Mouse (Mus musculus): Measurements from ENCODE around the gene Spaca3. TPM values are rescaled to one million over a fixed set of nuclear protein-coding genes. Genes with fewer than 3 reads are reported as not detected.

Spaca3 gene
- polyA plus RNA-seq, 2 experiments, result not detected

GRCm38 (mm10) chr11:80848131-80848530 is 10.0 kb upstream of the Spaca3 start:
- H3K27me3 ChIP-seq (ENCODE audit: control insufficient read depth, insufficient read depth, low read length), result no peaks in the 10 kb centered on the region
- no peak for TF ChIP-seq POLR2A (IDR thresholded peaks at IDR 0.05; ENCODE audit: borderline replicate concordance, extremely low read depth, insufficient read depth, insufficient read length)
- H3K4me3 ChIP-seq (replicated peaks; ENCODE audit: low read length), result no peak overlapping the region
- no peak for DNase-seq (ENCODE audit: low spot score)
- H3K27ac ChIP-seq (replicated peaks; ENCODE audit: low read depth, low read length), result no peak overlapping the region
- no peak overlapping the region for H3K4me2 ChIP-seq (replicated peaks; ENCODE audit: low read depth, low read length, severe bottlenecking)
- H3K36me3 ChIP-seq (ENCODE audit: control insufficient read depth, insufficient read depth, low read length), result no peaks in the 10 kb centered on the region
- ATAC-seq (ENCODE audit: low FRiP score, low read depth), result no peak
- H3K9ac ChIP-seq (ENCODE audit: low read depth, low read length, severe bottlenecking), result no peak overlapping the region
- H3K9me3 ChIP-seq (ENCODE audit: control insufficient read depth, low read length), result no peaks in the 10 kb centered on the region
- 59% methylated on average over 5 of the region's 5 CpGs for WGBS
- H3K4me1 ChIP-seq (ENCODE audit: control insufficient read depth, insufficient read depth, low read length), result no peaks in the 10 kb centered on the region

DNA sequence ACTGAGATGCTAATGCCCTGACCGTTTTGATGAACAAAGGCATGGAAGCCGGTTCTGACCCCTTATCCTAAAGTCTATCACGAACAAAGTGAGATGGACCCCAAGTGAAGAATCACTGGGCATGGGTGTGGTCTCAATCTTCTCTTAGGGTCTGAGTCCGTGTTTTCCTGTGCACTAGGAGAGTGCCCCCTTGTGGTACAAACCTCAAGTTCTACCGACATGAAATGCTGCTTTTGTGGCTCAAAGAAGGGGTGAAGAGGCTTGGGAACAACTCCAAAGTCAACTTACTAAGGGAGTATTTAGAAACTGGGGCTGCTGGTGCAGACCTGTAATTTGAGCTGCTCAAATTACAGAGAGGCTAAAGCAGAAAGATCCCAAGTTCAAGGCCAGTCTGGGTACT is 6.3 kb upstream of the Spaca3 start:
- WGBS, result 45% methylated on average over 5 of the region's 5 CpGs
- Histone ChIP-seq H3K36me3 (ENCODE audit: control insufficient read depth, insufficient read depth, low read length) (no peaks in the 10 kb centered on the region), H3K9me3 (ENCODE audit: control insufficient read depth, low read length) (no peaks in the 10 kb centered on the region), H3K27ac (replicated peaks; ENCODE audit: low read depth, low read length) (no peak overlapping the region), H3K4me2 (replicated peaks; ENCODE audit: low read depth, low read length, severe bottlenecking) (no peak overlapping the region), H3K27me3 (ENCODE audit: control insufficient read depth, insufficient read depth, low read length) (no peaks in the 10 kb centered on the region), H3K4me1 (ENCODE audit: control insufficient read depth, insufficient read depth, low read length) (no peaks in the 10 kb centered on the region), H3K4me3 (replicated peaks; ENCODE audit: low read length) (no peak overlapping the region), H3K9ac (ENCODE audit: low read depth, low read length, severe bottlenecking) (no peak overlapping the region)
- no peak for TF ChIP-seq POLR2A (IDR thresholded peaks at IDR 0.05; ENCODE audit: borderline replicate concordance, extremely low read depth, insufficient read depth, insufficient read length)
- no peak for ATAC-seq (ENCODE audit: low FRiP score, low read depth)
- no peak for DNase-seq (ENCODE audit: low spot score)

DNA sequence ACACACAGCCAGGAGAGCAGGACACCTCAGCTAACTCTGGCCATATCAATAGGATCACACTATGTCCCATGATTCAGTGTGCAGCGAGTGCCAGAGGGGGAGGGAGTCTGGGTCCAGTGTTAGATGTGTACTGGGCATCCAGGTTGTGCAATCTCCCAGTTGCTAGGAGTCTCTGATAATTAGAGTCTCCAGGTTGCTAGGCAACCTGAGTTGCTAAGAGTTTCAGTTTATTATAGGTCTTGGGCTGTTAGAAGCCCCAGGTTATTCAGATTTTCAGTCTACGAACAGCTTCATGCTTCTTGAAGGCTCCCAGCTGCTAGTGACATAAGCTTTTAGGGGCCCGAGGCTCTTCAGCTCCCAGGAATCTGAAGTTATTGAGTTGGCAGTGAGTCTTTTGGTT is 5.2 kb upstream of the Spaca3 start:
- H3K4me1 ChIP-seq (ENCODE audit: control insufficient read depth, insufficient read depth, low read length), result no peaks in the 10 kb centered on the region
- no peaks in the 10 kb centered on the region for H3K36me3 ChIP-seq (ENCODE audit: control insufficient read depth, insufficient read depth, low read length)
- H3K4me2 ChIP-seq (replicated peaks; ENCODE audit: low read depth, low read length, severe bottlenecking), result no peak overlapping the region
- ATAC-seq (ENCODE audit: low FRiP score, low read depth), result no peak
- no peaks in the 10 kb centered on the region for H3K27me3 ChIP-seq (ENCODE audit: control insufficient read depth, insufficient read depth, low read length)
- WGBS, result 52% methylated on average over 3 of the region's 3 CpGs
- TF ChIP-seq POLR2A (IDR thresholded peaks at IDR 0.05; ENCODE audit: borderline replicate concordance, extremely low read depth, insufficient read depth, insufficient read length), result no peak
- H3K9ac ChIP-seq (ENCODE audit: low read depth, low read length, severe bottlenecking), result no peak overlapping the region
- no peak overlapping the region for H3K27ac ChIP-seq (replicated peaks; ENCODE audit: low read depth, low read length)
- H3K4me3 ChIP-seq (replicated peaks; ENCODE audit: low read length), result no peak overlapping the region
- DNase-seq (ENCODE audit: low spot score), result no peak
- H3K9me3 ChIP-seq (ENCODE audit: control insufficient read depth, low read length), result no peaks in the 10 kb centered on the region

DNA sequence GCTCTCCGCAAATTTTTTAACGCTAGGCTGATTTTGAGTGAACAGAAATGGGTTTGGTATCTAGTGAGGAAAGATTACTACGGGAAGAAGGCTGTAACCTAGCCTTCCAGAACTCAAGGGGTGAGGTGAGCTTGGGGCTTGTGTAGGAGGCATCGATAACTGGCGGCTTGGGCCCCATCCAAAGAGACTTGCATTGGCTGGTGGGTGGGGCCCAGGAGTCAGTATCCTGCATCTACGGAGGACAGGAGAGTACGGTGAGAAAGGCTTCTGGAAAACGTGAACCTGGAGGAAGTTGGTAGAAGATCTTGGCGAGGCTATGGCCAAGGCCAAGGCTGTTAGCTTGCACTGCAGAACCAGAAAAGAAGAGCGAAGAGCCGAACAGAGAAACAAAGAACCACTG is 3.7 kb upstream of the Spaca3 start:
- no peak for TF ChIP-seq POLR2A (IDR thresholded peaks at IDR 0.05; ENCODE audit: borderline replicate concordance, extremely low read depth, insufficient read depth, insufficient read length)
- Histone ChIP-seq H3K9ac (ENCODE audit: low read depth, low read length, severe bottlenecking) (no peak overlapping the region), H3K36me3 (ENCODE audit: control insufficient read depth, insufficient read depth, low read length) (no peaks in the 10 kb centered on the region), H3K9me3 (ENCODE audit: control insufficient read depth, low read length) (no peaks in the 10 kb centered on the region), H3K4me2 (replicated peaks; ENCODE audit: low read depth, low read length, severe bottlenecking) (no peak overlapping the region), H3K27me3 (ENCODE audit: control insufficient read depth, insufficient read depth, low read length) (no peaks in the 10 kb centered on the region), H3K27ac (replicated peaks; ENCODE audit: low read depth, low read length) (no peak overlapping the region), H3K4me3 (replicated peaks; ENCODE audit: low read length) (no peak overlapping the region), H3K4me1 (ENCODE audit: control insufficient read depth, insufficient read depth, low read length) (no peaks in the 10 kb centered on the region)
- ATAC-seq (ENCODE audit: low FRiP score, low read depth), result no peak
- 83% methylated on average over 11 of the region's 11 CpGs for WGBS
- no peak for DNase-seq (ENCODE audit: low spot score)

- no peak for DNase-seq (ENCODE audit: low spot score)
- H3K36me3 ChIP-seq (ENCODE audit: control insufficient read depth, insufficient read depth, low read length), result no peaks in the 10 kb centered on the region
- H3K27me3 ChIP-seq (ENCODE audit: control insufficient read depth, insufficient read depth, low read length), result no peaks in the 10 kb centered on the region
- no peak overlapping the region for H3K4me3 ChIP-seq (replicated peaks; ENCODE audit: low read length)
- ATAC-seq (ENCODE audit: low FRiP score, low read depth), result no peak
- H3K9me3 ChIP-seq (ENCODE audit: control insufficient read depth, low read length), result no peaks in the 10 kb centered on the region
- H3K27ac ChIP-seq (replicated peaks; ENCODE audit: low read depth, low read length), result no peak overlapping the region
- no peak for TF ChIP-seq POLR2A (IDR thresholded peaks at IDR 0.05; ENCODE audit: borderline replicate concordance, extremely low read depth, insufficient read depth, insufficient read length)
- 37% methylated on average over 7 of the region's 7 CpGs for WGBS
- H3K4me2 ChIP-seq (replicated peaks; ENCODE audit: low read depth, low read length, severe bottlenecking), result no peak overlapping the region
- no peak overlapping the region for H3K9ac ChIP-seq (ENCODE audit: low read depth, low read length, severe bottlenecking)
- H3K4me1 ChIP-seq (ENCODE audit: control insufficient read depth, insufficient read depth, low read length), result no peaks in the 10 kb centered on the region
Observed at GRCm38 (mm10) chr11:80854908-80855307, 3.3 kb upstream of the Spaca3 start.

DNA sequence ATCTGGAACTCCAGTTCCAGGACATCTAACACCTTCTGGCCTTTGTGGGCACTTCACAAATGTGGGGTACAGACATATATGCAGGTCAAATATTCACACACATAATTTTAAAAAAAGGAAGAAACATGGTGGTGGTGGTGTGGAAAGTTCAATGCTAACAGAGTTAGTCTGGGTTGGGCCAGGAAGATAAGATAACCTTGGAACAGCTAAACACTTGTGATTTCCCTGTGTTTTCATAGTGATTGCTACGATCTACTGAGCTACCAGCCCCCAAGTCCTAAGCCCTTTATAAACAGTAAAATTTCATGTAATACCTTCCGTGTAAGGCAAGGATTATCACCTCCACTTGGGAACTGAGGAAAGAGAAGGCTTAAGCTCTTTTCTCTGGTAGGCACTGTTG is 1.3 kb upstream of the Spaca3 start:
- Histone ChIP-seq H3K9ac (ENCODE audit: low read depth, low read length, severe bottlenecking) (no peak overlapping the region), H3K27me3 (ENCODE audit: control insufficient read depth, insufficient read depth, low read length) (no peaks in the 10 kb centered on the region), H3K27ac (replicated peaks; ENCODE audit: low read depth, low read length) (no peak overlapping the region), H3K4me3 (replicated peaks; ENCODE audit: low read length) (no peak overlapping the region), H3K4me2 (replicated peaks; ENCODE audit: low read depth, low read length, severe bottlenecking) (no peak overlapping the region), H3K36me3 (ENCODE audit: control insufficient read depth, insufficient read depth, low read length) (no peaks in the 10 kb centered on the region), H3K9me3 (ENCODE audit: control insufficient read depth, low read length) (no peaks in the 10 kb centered on the region), H3K4me1 (ENCODE audit: control insufficient read depth, insufficient read depth, low read length) (no peaks in the 10 kb centered on the region)
- WGBS, result 68% methylated on average over 2 of the region's 2 CpGs
- ATAC-seq (ENCODE audit: low FRiP score, low read depth) (no peak), DNase-seq (ENCODE audit: low spot score) (no peak)
- no peak for TF ChIP-seq POLR2A (IDR thresholded peaks at IDR 0.05; ENCODE audit: borderline replicate concordance, extremely low read depth, insufficient read depth, insufficient read length)
